Mouse (Mus musculus) liver, adult 2 months (tissue): ENCODE measurements around the gene Tmem144.

Source experiments
- CTCF ChIP-seq: fragments of 200-500 bp; IDR thresholded peaks from 2 replicates; pipeline ENCODE4 v1.5.1; 2011; ENCODE audit warnings: low read depth, low read length, control low read depth
- POLR2A ChIP-seq: fragments of 200-500 bp; IDR thresholded peaks from 2 replicates; pipeline ENCODE4 v1.6.1; 2011; ENCODE audit warnings: low read length, control low read depth; ENCODE audit not compliant: insufficient read depth; ENCODE audit errors: extremely low read depth

DNA sequence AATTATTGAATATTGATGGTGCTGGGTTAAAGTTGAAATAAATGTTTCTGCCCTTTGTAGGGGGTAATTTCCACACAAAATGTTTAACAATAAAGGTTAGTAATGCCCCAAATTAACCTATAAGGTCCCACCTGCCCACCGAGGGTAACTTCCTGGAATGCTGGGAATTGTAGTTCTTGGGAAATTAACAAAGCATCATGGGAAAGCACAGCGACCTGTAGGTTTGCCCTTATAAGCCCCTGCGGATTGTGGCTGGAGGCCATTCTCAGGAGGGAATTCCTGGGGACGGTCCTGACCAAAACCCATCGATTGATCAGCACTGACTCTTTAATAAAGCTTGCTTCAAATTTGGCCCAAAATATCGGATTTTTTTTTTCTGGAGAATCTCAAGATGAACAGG, 1.9 kb downstream of the Tmem144 start:
- no peak for TF ChIP-seq CTCF
- no peak for TF ChIP-seq POLR2A
